Mouse (Mus musculus): ENCODE measurements around the gene Smim1. TPM values are rescaled to one million over a fixed set of nuclear protein-coding genes. Genes with fewer than 3 reads are reported as not detected.

The Smim1 gene
- 0.10 to 1.1 TPM (median 0.49 TPM) in 3 replicates for total RNA-seq (2017)

DNA sequence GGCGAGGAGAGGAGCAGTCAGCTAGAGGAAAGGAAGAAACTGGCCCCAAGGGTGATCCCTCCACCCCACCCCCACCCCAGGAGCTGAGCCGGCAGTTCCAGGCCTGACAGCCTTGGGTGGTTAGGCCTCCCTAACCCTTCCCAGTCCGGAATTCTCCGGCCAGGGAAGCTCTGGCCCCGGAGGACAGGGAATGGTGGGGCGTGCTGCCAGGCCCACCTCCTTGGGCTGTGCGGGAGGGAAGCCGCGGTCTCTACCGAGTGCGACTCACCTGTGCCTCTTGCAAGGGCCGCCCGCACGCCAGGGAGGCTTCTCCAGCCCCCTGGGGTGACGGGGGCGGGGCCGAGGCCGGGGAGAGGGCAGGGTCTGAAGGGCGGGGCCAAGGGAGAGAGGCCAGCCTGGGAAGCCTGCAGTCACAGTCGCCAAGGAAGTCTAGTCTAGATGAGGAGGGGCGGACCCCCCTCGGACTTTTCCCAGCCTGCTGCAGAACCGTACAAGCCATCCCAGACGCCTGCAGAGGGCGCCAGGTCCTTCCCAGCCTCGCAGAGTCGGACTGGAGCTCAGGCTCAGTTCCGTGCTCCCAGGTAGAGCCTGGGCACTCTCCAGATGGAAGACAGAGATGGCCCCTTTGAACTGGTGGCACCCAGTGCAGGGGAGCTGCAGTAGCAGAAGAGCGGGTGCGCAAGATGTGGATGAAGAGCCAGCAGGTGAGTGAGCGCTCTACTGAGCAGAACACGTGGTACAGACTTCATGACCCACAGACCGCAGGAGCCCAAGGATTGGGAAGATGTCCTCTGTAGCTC, at the start of gene Smim1:
TSS of gene Smim1 (minus strand) at position 590 of the 800 bp plus-strand sequence.
- no peak for ATAC-seq (replicated peaks; ENCODE audit: insufficient number of reproducible peaks, low FRiP score, low TSS enrichment, poor library complexity, severe bottlenecking)

DNA sequence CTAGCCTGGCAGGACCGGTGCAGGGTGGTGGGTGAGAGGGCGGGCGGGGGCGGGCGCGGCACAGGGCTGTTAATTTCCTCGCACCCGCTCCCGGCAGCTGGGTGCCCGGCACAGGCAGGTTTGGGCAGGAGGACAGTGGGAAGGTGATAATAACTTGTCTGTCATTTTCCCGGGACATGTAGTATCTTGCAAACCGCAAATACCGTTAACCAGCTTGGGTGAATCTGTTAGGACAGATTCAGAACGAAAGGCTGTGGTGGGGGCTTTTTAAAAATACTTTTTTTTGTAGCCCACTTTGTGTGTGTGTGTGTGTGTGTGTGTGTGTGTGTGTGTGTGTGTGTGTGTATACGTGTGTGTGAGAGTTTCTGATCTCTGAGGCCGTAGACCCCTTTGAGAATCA, 45.9 kb upstream of the Smim1 start:
- no peak for ATAC-seq (replicated peaks; ENCODE audit: insufficient number of reproducible peaks, low FRiP score, low TSS enrichment, poor library complexity, severe bottlenecking)

DNA sequence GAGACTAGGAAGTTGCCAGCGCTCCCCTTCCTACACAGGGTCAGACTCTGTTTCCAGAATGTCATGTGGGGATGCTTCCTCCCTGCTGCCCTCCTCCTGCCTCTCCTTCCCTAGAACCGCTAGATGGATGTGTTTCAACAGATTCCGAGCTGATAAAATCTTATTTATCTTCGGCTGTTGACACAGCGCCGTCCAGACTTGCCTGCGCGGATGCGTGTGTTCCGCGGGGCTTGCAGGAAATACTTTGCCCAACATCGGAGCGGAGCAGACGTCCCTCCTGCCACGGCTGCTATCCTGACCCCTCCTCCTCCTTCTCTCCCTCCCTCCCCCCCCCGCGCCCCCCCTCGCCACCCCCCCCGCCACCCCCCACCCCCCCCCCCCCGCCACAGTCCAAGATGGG, 45.5 kb upstream of the Smim1 start:
- ATAC-seq (replicated peaks; ENCODE audit: insufficient number of reproducible peaks, low FRiP score, low TSS enrichment, poor library complexity, severe bottlenecking), result no peak

DNA sequence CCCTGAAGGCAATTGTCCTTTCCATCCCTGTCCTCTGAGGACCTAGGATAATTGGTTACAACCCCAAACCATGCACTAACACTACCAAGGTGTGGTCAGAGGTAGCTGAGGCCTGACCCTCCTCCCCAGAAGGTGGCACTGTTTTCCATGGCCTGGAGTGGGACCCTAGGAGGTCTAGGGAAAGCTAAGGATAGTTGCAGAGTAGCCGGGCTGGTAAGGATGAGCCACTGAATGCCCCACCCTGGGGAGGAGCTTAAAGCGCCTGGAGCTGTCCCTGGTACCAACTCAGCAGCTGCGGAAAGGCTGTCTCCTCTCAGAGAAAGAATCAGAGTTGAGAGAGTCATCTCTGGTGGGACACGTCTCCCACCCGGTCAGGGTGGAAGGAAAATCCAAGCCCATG, 44.9 kb upstream of the Smim1 start:
- no peak for ATAC-seq (replicated peaks; ENCODE audit: insufficient number of reproducible peaks, low FRiP score, low TSS enrichment, poor library complexity, severe bottlenecking)

DNA sequence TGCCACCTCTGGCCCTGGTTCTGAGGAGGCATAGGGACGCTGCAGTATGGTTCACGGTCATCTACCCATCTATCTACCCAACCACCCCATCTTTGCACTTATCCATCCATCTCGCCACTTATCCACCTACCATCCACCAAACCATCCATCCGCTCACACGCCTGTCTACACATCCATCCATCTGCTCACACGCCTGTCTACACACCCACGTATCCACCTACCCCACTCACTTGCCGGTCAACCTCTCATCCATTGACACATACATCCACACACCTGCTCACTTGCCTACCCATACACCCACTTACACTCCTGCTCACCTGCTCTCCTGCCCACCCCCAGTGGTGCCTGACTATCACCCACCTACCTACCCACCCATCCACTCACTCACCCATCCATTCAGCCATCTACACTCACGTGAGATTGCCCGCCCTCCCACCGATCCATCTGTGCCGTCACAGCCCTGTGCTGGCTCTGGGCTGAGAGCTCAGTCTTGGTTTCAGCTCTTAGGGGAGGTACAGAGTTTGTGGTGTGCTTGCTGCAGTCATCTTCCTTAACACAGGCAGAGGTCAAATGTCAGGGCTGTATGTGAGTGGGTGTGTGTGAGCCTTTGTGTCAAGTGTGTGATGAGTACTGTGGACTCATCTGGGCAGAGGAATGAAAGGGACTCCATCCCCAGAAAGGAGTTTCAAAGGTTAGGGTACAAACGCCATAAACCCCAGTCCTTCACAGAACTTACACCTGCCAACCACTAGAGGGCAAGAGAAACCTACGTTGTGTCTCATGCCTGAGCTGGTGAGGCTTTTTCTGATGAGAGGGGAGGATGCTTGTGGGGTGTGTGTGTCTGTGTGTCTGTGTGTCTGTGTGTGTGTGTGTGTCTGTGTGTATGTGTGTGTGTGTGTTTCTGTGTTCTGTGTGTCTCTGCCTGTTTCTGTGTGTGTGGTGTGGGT, 39.1 kb upstream of the Smim1 start:
- ATAC-seq (replicated peaks; ENCODE audit: insufficient number of reproducible peaks, low FRiP score, low TSS enrichment, poor library complexity, severe bottlenecking), result peak; percentile 41; the same call in 1 of the 2 replicates

DNA sequence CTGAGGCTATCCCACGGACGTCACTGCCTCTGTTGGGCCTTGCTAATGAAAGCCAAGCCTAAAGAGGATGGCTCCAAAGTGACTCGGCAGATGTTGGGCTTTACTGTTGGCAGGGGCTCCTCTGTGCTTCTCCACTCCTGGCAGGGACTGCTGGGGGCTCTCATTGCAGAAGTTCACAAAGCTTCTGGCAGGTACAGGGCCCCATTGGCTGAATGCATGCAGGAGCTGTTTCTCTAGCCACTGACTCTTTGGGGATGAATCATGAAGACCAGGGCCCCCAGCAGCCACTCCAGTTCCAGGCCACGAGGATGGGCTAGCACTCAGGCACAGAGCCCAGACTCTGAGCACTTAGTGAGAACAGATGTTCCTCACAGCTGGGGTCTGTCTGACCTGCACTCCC, 31.7 kb upstream of the Smim1 start:
- ATAC-seq (replicated peaks; ENCODE audit: insufficient number of reproducible peaks, low FRiP score, low TSS enrichment, poor library complexity, severe bottlenecking), result no peak

DNA sequence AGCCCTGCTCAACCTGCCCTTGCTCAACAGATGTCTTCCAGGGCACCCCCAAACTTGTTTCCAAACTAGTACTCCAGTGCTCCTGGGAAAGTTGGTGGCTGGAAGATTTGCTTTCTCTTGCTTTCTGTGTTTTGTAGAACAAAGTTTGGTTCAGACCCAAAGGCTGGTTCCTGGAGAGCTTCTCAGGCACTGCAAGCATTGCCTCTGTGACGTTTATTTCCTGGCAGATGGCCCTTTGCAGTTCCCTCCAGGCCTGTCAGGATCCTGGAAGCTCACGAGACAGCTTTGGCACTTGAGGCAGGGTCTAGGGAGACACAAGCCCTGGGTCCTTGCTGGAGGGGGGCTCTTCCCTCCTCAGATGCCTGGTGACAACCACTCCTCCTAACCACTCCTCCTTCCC, 30.6 kb upstream of the Smim1 start:
- ATAC-seq (replicated peaks; ENCODE audit: insufficient number of reproducible peaks, low FRiP score, low TSS enrichment, poor library complexity, severe bottlenecking), result no peak

DNA sequence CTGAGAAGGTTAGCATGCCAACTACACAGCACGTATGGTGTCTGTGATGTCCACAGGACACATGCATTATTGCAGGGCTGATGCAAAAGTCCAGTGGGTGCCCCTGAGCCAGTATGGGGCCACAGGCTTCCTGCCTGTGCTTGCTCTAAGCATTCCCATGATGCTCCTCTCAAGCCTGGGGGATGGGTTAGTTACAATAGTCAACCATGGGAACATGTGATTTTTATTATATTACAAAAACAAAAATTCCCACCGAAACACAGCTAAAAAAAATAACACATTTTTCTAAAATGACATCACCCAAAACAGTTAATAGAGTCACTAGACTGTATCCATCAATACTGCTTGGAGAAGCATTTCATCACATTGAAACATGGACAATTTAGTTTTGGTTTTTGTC, 30.0 kb upstream of the Smim1 start:
- no peak for ATAC-seq (replicated peaks; ENCODE audit: insufficient number of reproducible peaks, low FRiP score, low TSS enrichment, poor library complexity, severe bottlenecking)

DNA sequence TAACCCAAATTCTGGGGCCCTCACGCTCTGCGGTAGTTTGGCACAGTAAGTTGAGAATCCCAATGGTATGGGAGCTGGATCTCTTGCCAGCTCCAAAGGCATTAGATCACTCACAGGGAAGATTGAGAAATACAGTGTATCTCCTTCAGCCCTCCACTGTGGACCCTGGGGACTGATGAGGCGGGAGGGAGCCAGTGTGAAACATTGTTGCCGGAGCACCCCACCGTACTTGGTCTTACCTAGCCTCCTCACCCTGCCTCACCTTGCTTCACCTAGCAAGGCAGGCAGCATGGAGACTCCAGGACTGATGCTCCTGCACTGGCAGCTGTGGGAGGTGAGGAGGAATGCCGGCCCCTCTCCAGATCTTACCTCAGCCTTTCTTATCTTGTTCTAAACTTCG, 29.5 kb upstream of the Smim1 start:
- ATAC-seq (replicated peaks; ENCODE audit: insufficient number of reproducible peaks, low FRiP score, low TSS enrichment, poor library complexity, severe bottlenecking), result no peak

DNA sequence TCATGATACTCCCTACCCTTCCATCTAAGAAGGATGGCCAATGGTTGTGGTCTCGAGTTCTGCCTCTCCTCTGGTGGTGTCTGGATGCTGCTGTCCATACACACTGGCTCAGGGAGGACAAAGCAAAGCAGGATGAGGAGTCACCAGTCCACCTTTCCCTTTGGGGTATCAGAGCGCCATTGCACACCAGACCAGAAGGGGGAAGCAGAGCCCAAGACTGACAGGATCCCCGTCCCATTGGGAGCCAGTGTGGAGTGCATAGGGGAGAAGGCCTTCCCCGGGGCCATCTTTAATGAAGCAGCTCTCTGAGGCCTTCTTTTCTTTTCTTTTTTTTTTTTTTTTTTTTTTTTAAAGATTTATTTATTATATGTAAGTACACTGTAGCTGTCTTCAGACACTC, 27.0 kb upstream of the Smim1 start:
- no peak for ATAC-seq (replicated peaks; ENCODE audit: insufficient number of reproducible peaks, low FRiP score, low TSS enrichment, poor library complexity, severe bottlenecking)

DNA sequence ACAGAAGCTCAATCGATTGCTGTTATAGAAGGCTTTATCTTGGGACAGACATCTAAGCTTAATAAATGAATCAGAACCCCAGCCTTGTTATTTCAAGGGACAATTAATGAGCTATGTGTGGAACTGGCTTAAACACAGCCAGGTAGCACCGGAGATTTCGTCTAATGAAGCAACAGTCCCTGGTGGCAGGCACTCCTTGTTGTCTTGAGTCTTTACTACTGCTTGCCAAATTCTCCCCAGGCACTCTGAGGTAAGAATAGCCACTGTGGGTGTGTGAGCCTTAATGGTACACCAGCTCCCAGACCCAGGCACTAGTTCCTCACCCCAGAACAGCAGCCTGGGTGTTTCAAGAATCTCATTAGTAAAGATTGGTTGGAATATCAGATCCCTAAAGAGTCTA, 25.4 kb upstream of the Smim1 start:
- ATAC-seq (replicated peaks; ENCODE audit: insufficient number of reproducible peaks, low FRiP score, low TSS enrichment, poor library complexity, severe bottlenecking), result no peak

DNA sequence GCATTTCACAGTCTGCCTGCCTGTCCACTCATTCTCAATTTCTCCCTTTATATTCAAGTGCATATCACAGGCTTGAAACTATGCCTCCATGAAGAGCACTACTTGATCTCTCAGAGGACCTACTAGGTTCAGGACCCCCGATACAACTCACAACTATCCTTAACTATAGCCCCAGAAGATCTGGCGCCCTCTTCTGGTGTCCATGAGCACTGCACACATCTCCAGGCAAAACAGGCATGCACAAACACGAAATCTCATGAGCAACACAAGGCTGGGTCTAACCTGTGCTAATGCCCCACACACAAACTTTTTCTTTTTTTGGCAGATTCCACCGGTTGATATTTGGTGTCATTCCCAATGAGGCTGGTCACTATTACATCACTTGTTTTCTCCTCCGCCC, 19.8 kb upstream of the Smim1 start:
- no peak for ATAC-seq (replicated peaks; ENCODE audit: insufficient number of reproducible peaks, low FRiP score, low TSS enrichment, poor library complexity, severe bottlenecking)

DNA sequence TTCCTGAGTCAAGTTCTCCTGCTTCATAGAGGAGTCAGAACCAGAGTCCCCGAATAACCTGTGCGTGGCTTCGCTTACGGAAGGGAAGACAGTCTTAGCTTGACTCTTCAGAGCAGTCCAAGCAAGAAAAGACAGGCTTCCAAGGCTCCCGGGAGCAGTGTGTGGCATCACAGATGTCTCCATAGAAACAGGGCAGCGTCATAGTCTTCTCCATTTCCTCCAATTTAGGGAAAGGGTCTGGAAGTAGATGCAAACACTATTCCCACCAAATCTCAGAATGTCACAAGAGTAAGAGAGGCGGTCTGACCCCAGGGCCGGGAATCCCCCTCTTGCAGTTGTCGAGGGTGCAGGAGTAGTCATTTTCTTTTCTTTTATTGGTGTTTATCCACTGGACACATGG, 16.5 kb upstream of the Smim1 start, which contains the start of gene Ccdc27:
TSS of gene Ccdc27 (minus strand) at position 101 of the 400 bp plus-strand sequence.
- ATAC-seq (replicated peaks; ENCODE audit: insufficient number of reproducible peaks, low FRiP score, low TSS enrichment, poor library complexity, severe bottlenecking), result no peak

DNA sequence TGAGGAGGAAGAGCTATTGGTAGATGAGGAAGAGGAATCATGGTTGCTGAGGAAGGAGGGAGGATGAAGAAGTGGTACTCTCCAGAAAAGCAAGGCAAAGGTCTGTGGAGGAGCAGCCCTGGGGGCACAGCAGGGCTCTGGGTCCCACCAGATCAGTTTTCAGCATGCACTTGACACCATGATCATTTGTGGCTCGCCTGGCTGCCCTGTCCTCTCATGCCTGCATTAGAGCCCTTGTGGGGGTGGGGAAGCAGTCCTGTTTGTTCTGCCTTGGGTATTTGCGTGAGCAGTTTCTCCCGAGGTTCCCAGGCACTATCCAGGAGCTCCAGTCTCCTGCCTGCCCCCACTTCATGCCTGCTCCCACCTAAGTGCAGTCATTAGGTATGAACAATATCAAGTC, 11.1 kb upstream of the Smim1 start:
- ATAC-seq (replicated peaks; ENCODE audit: insufficient number of reproducible peaks, low FRiP score, low TSS enrichment, poor library complexity, severe bottlenecking), result no peak

DNA sequence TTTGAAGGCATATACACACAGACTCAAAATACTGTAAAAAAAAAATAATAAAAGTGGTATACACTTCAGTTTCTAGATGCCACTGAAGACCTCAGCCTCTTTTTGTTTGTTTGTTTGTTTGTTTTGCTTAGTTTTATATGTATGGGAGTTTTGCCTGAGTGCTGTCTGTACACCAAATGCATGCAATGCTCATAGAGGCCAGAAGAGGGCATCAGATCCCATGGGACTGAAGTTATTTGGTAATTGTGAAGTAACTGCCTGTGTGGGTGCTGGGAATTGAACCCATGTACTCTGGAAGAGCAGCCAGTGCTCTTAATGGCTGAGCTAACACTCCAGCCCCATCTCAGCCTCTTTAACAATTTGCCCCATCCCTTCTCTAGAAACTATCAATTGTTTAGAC, 2.6 kb upstream of the Smim1 start:
- ATAC-seq (replicated peaks; ENCODE audit: insufficient number of reproducible peaks, low FRiP score, low TSS enrichment, poor library complexity, severe bottlenecking), result no peak

DNA sequence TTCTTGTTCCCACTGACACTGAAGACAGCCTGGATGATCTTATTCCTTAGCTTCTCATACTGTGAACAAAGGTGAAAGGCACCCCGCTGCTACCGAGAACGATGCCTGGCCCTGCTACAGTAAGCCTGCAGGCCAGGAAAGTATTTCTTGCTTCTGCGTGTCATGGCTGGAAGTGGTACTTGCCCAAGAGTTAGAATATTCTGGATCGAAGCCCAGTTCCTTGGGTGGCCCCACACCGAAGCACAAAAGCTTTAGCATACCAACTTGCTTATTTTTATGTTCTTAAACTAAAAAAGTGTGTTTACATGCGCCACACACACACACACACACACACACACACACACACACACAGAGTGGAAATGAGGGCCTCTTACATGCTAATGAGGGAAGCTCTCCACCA, 2.0 kb upstream of the Smim1 start:
- no peak for ATAC-seq (replicated peaks; ENCODE audit: insufficient number of reproducible peaks, low FRiP score, low TSS enrichment, poor library complexity, severe bottlenecking)

DNA sequence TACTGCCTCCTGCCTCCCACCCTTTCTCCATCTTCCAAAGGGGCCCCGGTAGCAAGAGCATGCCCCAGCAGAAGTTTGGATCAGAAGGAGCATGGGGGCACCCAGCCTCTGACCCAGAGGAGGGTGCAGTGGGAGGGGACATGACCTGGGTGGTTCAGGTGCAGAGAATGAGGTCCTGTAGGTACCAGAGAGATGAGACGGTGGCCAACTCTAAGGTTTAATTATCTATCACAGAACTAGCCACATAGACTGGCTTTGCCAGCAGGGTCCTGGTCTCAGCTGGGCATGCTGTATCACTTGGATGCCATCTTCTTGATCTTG, 371 bp upstream of the Smim1 start:
- no peak for ATAC-seq (replicated peaks; ENCODE audit: insufficient number of reproducible peaks, low FRiP score, low TSS enrichment, poor library complexity, severe bottlenecking)

DNA sequence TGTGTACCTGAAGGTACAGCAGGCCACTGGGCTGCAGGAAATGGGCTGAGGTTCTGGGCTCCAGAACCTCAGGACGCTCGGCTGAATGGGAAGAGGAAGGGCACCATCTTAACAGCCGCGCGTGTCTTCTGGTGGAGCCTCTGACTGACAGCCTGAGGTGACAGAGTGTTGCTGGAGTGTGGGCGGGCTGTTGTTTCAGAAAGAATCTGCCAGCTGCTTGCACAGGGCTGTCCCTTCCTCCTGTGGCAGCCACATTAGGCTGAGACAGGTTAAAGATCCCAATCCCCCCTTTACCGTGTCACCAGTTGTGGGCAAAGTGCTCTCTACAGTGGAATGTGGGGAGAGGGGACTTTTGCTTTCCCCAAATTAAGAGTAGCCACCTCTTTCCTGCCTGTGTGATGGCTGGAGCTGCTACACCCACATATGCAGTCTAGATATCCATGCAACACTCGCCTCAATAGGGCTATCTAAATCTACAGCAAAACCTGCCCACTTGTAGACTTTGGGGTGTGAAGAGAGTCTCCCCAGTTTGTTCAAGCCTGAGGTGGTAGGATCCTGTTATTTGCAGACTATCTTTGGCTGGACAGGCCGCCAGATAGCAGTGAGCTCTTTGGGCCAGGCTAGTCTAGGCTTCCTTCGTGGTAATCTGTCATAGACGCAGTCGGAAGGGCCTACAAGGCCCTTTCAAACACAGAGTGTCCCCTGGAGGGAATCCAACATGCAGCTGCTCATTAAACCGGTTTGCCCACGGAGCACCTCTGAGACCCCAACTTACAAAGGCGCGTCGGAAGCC, 1.1 kb downstream of the Smim1 start:
- no peak for ATAC-seq (replicated peaks; ENCODE audit: insufficient number of reproducible peaks, low FRiP score, low TSS enrichment, poor library complexity, severe bottlenecking)
